Comparison of ENCODE assay signal across 10 mouse cellular contexts in genomic region chr12:29143297-29143696, GRCm38 (mm10).
DNase-seq lines count a peak whose midpoint lies in the region.
"Had no signal": no experiment of that assay in that cellular context is flagged by ENCODE, and none has a peak within 500 bp of the region (broad histone marks: within the 10 kb centered on the region; RNA-seq: fewer than 3 reads in every experiment).

No protein-coding gene starts in this region.

- DNase-seq in cerebellum, adult 11-12 months = peak; percentile 50
- no peak for DNase-seq in cerebellum, adult 11 months
- DNase-seq in cerebellum, postnatal 14 days = peak; percentile 40 to 44
- DNase-seq in layer of hippocampus, adult 9-11 months = peak; percentile 94
- DNase-seq in right cerebral cortex, adult 18-20 months = peak; percentile 91
- no peak for DNase-seq in spleen, adult 12 weeks (ENCODE audit: low spot score)
- no peak for DNase-seq in thymus, postnatal 36 days
- no peak for DNase-seq in gastrocnemius, adult 8-10 months (ENCODE audit: low spot score in 2 of 2)
- DNase-seq: heart, adult 2 months; lung, postnatal 36 days had no signal

Comparison
In these comparisons a context has a peak if more than half of its experiments do, and no peak if none do; other contexts are left out.
1. DNase-seq: peak in cerebellum, adult 11-12 months (single experiment), cerebellum, postnatal 14 days (2 of 2), layer of hippocampus, adult 9-11 months (single experiment) and right cerebral cortex, adult 18-20 months (single experiment); none in cerebellum, adult 11 months (single experiment), spleen, adult 12 weeks (single experiment), thymus, postnatal 36 days (0 of 2) and gastrocnemius, adult 8-10 months (0 of 2).